Mouse (Mus musculus) B cell, adult 67 days (primary cell): Measurements from ENCODE around the gene Erp44. TPM values are rescaled to one million over a fixed set of nuclear protein-coding genes. Genes with fewer than 3 reads are reported as not detected.

Experiments used
- total RNA-seq, 2 experiments: library from RNA; stranded (reverse); gene quantifications; 4 replicates each; pipeline ENCODE4 v1.2.4; 2023

Gene Erp44
- total RNA-seq, result 10 to 100 TPM; 68.5 to 69.6 TPM

GRCm38 (mm10) chr4:48279498-48280134 is at the start of gene Erp44, which contains the start of gene Invs:
TSS of gene Erp44 (minus strand) at chr4:48279558.
TSS of gene Invs (plus strand) at chr4:48279760.

Other genes starting within 250 kb of the Erp44 start
- gene Nr4a3, start 234.4 kb downstream of the Erp44 start, total RNA-seq, result 10 to 100 TPM; 13.7 to 21.3 TPM
- 10 to 100 TPM; 28.7 to 29.6 TPM for gene Stx17, start 154.6 kb downstream of the Erp44 start, total RNA-seq
- gene Invs, start 202 bp upstream of the Erp44 start, total RNA-seq, result 10 to 100 TPM; 12.8 to 18.1 TPM
- gene Tex10, start 193.9 kb upstream of the Erp44 start, total RNA-seq, result 10 to 100 TPM; 86.3 to 92.1 TPM